Mouse (Mus musculus) olfactory bulb, adult 2 months (tissue): ENCODE measurements around the gene Gm4922.

ENCODE experiments used
- CTCF ChIP-seq: fragments of 200-500 bp; IDR thresholded peaks from 2 replicates; pipeline ENCODE4 v1.5.1; 2012; ENCODE audit warnings: low read depth, mild to moderate bottlenecking, low read length, moderate library complexity; ENCODE audit not compliant: insufficient read depth
- POLR2A ChIP-seq: fragments of 200-500 bp; IDR thresholded peaks from 2 replicates; pipeline ENCODE4 v1.6.1; 2012; ENCODE audit warnings: mild to moderate bottlenecking, low read depth, low read length, moderate library complexity; ENCODE audit not compliant: insufficient read depth

DNA sequence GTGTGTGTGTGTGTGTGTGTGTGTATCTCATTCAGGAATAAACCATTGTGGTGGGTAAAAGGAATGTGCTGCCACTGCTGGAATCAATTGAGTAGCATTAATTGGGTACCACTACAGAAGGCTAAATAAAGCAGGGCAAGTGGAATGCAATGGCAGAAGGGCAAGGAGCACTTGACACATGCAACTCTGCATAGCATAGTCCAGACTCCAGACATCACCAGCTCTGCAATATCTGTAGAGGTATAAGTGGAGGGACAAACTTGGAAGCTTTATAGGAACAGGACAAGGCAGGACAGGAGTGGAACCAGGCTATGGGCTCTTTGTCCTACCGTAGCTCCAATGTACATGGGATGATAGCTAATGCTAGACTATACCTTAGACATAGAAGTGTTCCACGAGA is 25.2 kb upstream of the Gm4922 start:
- no peak for TF ChIP-seq POLR2A
- TF ChIP-seq CTCF: no peak
